Mouse (Mus musculus) cerebellum, adult 11-12 months (tissue): Measurements from ENCODE around the gene Mrtfb.

Source experiments
- DNase-seq: peaks from one replicate; pipeline ENCODE4 v3.0.0; 2022

Mrtfb gene

DNA sequence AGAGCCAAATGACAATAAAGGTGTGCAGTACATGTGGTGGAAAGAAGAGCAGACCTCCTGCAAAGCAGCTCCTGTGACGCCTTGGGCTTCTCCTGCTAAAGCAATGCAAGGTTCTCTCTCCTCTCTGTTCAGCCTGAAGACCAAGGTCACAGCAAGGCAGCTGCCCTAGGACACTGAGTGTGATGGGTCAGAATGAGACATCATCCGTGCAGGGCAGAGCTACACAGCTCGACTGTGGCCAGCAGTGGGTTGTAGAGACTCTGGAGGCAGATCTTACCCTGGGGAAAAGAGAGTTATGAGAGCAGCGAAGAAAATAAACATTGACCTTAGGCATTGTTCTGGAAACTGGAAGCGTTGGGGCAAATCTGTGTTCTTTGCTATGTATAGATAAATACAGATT, 98.2 kb downstream of the Mrtfb start:
- no peak for DNase-seq

DNA sequence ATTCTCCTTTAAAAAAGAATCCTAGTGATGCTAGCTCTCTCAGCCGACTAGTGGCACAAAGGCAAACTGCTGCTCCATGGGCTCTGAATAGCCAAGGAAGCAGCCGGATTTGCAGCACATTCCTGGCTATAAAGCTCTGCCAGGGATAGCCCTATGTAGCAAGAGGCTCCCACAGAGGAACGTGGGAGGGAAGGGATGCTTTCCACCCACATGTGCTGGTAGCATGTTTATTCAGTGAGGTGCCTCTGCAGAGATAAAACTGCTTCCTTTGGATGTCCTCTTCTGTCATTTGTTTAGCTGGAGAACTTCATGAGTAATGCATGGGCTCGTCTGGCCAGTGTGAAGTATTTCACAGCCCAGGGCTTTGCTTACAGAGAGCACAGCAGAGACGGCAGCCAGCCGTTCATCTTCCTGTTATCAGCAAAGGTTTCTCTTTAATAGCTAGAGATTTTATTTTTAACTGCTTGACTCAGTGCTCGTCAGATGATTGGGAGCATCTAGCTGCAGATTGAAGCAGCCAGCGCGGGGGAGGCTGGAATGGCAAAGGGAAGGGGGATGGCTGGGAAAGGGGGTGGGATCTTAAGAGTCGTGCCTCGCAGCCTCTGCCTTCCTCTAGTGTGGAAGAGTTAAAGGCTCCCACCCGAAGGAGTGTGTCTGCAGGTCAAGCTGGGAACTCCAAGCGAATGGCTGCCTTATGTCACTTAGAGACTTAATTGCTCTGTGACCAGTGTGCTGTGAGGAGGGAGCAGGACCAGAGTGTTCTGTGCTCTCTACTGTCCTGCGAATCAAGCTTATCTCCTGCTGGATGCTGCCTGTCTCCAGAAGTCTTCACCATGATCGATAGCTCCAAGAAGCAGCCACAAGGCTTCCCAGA, 101.8 kb downstream of the Mrtfb start:
- DNase-seq = peak; percentile 80

DNA sequence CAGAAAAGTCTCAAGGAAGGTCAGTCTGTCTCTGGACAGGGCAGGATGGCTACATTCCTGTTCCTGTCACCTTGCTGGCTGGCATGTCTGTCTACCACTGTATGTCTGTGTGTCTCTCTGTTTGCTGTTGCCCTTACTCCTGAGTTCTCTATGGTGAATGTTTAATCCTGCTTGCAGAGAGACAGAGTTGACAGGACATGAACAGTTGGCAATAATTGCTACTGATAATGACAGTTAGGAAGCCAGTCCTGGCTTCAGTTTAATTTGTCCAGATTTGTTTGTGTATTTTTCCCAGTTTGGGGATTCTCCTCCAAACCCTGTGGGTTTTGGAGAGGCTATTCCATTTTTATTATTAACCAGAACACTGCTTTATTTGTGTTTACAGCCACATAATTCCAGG, 102.5 kb downstream of the Mrtfb start:
- no peak for DNase-seq

DNA sequence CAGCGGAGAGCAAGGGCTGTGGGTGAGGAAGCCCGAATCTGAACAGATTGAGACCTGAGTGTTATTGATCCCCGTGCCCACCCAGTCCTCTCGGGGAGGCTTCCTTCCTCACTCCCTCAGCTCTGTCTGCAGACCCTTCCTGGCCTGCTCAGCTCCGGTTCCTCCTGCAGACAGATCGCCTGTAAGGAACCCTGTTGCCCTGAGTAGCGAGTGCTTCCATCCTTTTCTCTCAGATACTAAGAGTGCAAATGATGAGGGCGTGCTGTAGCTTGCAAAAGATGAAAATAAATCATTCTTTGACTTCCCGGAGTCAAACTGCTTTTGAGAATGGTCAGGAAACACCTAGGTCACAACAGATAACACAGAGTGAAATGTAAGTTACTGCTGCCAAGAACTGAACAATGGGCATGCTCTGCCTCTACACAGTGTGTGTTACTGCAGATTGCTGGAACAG, 103.2 kb downstream of the Mrtfb start:
- no peak for DNase-seq

DNA sequence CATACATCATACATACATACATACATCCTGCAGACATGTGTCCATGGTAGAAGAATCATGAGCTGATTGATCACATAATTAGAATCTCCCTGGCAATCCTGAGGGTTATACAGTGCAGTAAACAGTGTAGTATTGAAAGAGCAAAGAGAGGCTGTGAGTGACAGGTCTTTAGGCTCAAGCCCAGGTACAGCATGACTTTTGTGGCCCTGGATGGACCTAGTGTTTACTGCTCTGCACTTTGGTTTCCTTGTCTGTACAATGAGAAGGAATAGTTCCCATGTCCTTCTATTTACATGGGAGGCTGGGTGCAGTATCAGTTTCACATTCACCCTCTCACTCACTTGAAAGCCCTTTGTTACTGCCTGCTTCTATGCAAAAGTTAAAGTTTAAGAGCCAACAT, 103.9 kb downstream of the Mrtfb start:
- DNase-seq = no peak

DNA sequence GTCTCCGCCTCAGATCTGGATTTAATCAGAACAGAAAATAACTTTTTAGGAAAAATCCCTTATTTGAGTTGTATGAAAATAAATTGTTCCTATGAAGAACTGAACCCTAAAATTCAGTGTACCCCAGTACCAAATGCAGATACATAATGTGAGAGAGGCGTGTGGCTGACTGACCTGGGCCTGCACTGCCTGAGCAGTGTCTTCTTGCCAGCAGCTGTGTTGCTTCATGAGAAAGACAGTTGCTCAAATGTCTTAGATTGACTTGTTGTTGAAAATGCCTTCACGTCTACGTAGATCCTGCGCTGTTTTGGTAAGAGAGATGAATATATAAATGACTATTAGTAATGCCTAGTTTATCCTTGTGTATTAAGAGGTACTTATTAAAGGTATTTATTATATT, 104.6 kb downstream of the Mrtfb start:
- no peak for DNase-seq

DNA sequence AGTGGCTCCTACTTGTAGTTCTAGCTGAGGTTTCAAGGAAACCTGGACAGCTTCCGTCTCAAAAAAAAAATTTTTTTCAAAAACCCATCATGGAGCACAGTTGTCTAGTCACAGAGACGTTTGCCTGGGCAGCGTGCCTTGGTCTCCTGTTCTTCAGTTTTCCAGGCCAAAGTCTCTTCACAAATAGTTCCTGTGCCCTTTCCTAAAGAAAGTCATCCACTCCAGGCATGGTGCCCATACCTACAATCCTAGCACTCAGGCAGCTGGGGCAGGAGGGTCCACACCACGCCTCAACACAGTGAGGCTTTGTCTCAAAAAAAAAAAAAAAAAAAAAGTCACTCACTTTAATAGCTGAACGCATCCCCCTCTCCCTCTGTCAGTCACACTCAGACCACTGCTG, 106.9 kb downstream of the Mrtfb start:
- DNase-seq = no peak

DNA sequence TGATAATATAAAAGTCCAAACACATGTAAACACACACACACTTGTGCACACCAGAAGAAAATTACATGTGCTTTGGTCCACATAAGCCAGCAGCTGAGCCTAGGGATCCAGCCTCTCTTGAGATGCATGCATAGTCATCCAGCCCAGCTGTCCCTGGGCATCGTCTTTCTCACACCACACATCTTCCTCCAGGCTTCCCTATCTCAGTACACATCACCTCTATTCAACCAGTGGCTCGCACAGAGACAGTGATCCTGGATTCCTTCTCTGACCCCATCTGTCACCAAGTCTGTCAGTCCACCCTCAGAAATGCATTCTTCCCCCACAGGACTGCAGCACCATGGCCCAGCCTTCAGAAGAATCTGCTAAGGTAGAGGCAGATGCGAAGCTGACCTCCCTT, 107.9 kb downstream of the Mrtfb start:
- DNase-seq = no peak

DNA sequence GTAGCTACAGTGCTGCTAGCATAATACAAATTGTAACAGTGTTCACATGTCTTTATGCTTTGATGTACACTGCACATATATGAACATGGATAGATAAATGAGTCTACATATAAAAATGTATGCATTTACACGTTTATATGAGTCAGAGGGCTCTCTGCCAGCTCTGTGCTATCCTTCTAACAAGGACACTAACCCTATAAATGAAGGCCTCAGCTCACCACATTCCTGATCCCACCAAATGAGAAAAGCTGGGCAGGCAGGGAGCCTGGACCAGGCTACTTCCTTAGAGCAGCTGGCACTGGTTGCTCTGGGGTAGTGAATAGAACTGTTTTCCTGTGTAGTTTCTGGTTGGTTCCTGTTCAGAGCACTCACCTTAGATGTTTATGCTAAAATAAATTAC, 110.0 kb downstream of the Mrtfb start:
- no peak for DNase-seq

DNA sequence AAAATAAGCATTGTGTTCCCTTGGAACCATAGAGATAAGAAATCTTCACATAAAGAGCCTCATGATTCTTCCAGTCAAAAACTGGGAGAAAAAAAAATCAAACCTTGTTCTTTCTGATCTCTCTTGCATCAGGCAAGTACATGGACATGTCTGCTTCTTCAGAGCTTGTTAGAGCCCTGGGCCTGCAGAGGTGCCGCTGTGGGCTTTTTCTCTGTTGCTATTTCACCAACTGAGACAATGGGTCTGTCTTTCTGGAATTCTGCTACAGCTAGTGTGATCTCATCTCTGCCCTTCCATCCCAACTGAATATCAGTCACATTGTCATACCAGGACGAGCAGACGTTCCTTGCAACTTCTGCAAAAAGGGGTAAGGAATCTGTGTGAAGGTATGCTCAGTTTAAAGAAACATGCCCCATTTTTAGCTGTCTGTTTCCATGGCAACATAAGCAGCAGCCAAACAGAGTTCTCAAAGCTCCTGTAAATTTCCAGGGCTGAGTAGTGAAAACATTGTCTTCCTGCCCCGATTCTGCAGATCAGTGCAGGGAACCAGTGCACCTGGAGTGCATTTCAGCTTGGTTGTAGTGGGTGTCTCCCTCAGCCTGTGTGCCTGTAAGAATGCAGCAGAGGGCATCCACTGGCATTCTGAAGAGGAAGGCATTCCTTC, 110.7 kb downstream of the Mrtfb start:
- no peak for DNase-seq

DNA sequence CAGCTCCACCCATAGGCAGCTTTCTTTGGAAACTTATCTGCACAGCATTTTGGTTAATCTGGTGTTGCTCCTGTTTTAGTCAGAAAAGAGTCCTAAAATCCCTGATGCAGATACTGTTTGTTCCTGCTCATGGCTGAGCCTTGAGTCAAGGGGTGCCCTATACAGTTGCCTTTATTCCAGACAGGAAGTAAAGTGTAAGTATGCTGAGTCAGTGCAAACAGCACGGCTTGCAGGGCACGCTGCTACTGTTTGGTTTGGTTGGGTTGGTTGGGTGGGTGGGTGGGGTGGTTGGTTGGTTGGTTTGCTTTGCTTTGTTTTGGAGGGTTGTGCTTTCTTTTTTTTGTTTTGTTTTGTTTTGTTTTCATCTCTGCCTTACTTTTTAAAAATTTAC, 111.2 kb downstream of the Mrtfb start:
- no peak for DNase-seq

DNA sequence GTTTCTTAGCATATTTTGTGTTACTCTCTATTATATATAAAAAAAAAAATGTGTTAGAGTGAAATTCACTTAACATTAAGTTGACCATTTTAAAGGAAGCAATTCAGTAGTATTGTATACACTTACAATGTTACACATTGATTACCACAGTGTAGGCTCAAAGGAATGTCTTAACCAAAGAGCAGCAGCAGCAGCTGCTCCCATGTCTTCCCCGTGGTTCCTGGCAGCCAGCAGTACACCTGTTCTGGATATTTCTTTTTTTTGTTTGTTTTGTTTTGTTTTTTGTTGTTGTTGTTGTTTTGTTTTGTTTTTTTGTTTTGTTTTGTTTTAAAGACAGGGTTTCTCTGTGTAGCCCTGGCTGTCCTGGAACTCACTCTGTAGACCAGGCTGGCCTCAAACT, 112.4 kb downstream of the Mrtfb start:
- DNase-seq = no peak

DNA sequence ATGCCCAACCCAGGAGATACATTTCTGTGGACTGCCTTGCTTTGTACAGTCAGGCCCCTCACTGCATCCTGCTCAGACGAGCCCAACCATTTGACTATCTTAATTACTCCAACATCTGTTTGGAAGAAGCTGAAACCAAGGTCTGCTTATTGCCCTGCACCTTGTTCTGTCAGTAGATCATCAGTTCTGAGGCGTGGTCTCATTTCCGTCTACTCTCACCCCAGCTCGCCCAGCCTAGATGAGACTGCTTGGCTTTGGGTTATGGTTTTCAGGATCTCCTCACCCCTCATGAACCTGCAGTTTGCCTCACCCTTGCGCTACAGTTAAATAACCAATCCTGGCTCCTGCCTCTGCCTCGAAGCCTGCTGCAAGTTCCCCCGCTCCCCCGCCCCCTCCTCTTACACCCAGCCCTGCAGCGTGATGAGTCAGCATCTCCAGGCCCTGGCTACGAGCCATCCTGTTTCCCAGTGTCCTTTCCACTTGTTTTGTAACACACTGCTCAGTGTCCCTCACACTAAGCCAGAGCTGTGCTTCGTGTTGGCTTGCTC, 115.5 kb downstream of the Mrtfb start:
- peak; percentile 88 for DNase-seq

DNA sequence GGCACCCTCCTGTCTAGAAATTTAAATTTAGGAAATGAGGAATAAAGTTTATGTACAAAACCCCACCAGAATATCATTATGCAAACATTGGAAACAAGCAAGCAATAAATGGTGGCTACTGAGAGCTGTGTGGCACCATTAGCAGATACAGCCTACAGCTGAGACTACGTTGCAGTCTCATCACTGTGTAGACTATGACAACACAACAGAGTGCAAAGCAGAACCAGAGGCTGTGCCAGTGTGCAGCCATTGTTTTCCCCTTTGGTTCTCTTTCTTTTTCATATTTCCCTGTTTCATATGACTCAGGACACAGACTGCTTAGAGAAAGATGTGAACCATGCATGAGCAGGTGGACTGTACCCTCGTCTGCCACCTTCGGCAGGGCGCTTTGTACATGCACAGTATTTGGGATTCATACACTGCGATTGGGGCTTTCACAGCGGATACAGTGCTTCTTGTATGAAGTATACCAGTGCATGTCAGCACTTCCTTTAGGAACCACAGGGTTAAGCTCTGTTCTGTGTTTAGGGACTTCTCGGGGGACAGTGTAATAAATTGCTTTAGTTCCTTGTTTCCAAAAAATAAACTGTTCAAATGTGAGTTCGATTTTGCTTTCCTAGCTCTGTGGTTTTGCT, 116.7 kb downstream of the Mrtfb start:
- DNase-seq = no peak

DNA sequence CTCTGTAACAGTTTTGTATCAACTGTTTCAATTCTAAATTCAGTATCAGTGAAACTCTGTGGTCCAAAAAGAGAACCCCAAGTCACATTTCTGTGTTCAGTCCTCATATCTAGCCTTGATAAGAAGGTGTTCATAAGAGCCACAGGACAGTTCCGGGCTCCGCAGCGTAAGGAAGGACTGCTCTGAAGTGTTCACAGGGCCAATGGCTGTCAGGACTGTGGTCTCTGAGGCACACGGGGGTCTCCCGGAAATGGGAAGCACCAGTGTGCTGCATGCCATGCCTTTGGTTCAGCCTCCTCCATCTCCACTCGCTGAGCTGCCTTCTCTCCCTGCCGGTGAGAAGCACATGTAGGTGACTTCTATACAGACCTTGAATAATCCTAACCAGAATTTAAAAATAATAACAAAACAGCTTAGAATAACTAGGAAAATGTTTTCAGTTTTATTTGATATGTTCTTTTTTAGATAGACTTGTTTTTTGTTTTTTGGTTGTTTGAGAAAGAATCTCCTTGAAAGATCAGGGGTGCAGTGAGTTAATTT, 120.7 kb downstream of the Mrtfb start:
- no peak for DNase-seq

DNA sequence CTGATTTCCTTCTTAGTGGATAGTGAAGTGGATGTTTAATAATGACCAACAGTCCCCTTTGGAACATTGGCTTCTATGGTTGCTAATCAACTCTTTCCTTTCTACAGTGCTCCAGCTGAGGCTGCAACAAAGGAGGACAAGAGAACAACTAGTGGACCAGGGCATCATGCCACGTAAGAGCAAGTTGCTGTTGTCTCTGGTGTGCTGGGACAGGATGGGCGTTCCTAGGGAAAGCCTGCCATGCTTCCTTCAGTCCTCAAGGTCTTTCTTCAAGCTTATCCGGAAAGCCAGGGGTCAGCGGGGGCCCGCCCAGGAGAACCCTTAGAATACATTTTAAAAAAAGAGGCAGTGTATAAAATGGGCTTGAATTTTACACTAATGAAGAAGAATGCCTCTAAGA, 121.9 kb downstream of the Mrtfb start:
- no peak for DNase-seq

DNA sequence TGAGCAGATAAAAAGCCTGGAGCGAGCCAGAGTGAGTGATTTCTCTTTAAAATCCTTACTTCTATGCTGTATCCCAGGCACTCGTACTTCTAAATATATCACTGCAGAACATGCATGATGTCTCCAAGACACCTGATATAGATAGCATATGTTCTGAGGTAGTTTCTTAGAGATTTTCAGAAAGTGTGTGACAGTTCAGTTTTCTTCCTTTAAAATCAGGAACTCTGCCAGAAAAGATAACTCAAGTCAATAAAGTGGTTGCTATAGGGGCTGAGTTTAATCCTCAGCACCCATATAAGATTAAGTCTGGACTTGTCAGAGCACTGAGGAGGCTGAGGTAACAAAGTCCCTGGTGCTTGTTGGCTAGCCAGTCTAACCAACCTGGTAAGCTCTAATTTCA, 123.6 kb downstream of the Mrtfb start:
- DNase-seq = no peak

DNA sequence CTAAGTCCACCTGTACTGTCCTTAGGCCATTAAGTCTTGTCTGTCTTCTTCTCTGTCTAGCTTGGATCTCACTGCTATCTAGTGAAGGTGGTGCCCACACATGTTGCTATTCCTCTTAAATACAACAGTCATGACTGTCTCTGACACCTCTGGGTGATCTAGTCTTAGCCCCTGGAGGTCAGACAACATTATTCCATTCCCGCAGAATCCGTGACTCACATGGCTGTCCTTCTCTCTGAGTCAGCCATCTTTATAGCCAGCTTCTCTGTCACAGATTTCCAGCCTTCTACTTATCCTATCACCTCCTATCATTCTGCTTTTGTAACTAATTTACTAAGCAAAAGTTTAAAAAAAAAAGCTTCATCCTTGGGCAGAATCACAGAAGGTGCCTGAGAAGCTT, 125.5 kb downstream of the Mrtfb start:
- DNase-seq = no peak

DNA sequence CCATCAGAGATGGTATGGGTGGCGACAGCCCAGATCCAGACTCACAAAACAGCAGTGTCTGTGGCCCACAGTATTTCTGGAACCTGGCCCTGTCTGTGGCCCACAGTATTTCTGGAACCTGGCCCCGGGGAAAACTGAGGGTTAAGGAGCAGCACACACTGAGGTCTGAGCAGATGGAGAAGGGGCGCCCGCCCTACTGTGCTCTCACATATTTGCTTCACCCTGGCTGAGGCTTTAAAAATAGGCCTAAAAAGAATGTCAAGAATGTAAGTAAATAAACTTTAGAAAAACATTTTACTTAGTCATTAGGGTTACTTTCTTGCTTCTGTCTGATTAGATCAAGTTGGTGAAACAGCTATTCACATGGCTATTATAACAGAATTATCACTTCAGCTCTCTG, 131.0 kb downstream of the Mrtfb start:
- DNase-seq = no peak

DNA sequence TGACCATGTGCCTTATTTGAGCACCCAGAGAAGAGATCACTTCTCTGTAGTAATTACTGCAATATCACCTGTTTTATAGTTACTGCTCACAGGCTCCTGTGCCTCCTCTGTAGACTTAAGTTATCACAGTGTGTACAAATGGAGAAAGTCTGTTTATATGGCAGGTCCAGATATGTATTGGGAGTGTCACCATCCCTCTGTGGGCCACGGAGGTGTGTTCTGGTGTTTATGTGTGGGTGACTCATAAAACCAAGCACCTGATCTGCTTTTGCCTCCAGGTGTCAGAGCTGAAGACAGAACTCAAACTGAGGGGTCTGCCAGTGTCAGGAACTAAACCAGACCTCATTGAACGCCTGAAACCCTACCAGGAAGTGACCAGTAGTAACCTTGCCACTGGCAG, 144.1 kb downstream of the Mrtfb start:
- DNase-seq = no peak

DNA sequence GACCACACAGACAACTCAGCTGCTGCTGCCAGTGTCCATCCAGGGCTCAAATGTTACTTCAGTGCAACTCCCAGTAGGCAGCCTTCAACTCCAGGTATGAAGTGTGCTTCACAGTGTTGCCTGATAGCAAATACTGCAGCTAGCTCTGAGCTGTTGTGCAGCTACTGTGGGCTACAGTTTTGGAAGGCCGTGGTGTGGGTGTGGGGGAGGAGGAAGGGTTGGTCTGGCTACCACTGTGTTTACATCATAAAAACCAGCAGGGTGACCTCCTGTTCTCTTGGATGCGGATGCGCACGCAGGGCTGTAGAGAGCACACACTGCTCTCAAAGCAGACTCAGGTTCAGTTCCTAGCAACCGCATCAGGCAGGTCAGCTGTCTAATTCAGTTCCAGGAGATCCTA, 145.3 kb downstream of the Mrtfb start:
- DNase-seq = peak; percentile 84

DNA sequence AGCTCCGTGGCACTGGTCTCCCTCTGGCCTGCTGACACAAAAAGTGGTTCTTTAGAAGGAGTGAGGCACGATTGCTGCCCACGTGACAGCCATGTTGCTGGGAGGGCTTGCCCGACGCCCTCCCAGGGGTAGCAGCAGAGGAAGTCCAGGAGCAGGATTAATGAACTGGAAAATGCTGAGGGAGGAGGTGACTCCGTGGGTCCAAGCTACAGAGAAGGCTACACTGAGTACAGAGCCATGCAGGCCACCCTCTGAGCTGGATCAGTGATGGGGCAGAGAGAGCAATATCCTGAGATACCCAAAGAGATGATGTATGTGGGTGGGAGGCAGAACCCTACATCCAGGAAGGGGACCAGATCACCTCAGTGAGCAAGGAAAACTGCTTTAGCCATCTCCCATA, 148.4 kb downstream of the Mrtfb start:
- no peak for DNase-seq

DNA sequence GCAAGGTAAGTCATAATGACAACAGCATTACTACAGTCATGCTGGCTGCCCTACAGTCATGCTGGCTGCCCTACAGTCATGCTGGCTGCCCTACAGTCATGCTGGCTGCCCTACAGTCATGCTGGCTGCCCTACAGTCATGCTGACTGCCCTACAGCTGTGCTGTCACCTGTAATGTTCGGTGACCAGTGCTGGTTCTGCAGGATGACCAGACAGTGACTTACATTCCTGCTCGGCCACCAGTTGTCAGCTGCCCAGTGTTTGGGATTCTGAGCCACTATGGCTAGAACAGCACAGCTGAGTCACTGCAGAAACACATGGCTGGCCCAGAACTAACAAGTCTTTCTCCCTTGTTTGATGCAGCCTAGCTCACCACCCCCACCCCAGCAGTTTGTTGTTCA, 149.1 kb downstream of the Mrtfb start:
- DNase-seq = no peak
